Mouse (Mus musculus) heart, embryonic 16.5 days (tissue): ENCODE data around the gene Acsbg1. TPM values are rescaled to one million over a fixed set of nuclear protein-coding genes. Genes with fewer than 3 reads are reported as not detected.

Experiments
- ATAC-seq: fragments of 200-750 bp; cut with Nextera tagmentation; replicated peaks from 2 replicates; pipeline ENCODE4 v1.8.0; 2017; ENCODE audit warnings: moderate number of reproducible peaks; ENCODE audit not compliant: insufficient read depth, low FRiP score; ENCODE audit errors: extremely low read depth
- H3K27ac ChIP-seq: fragments of 300-500 bp; sonication (generic); 2 replicates; pipeline ENCODE4 v1.5.1; 2014; ENCODE audit warnings: mild to moderate bottlenecking, low read length, control low read depth, moderate library complexity
- H3K27me3 ChIP-seq: fragments of 300-500 bp; sonication (generic); 2 replicates; pipeline ENCODE4 v1.6.1; 2014; ENCODE audit warnings: low read length, mixed read lengths; ENCODE audit not compliant: control insufficient read depth, insufficient read depth
- H3K36me3 ChIP-seq: fragments of 300-500 bp; sonication (generic); 2 replicates; pipeline ENCODE4 v1.6.1; 2014; ENCODE audit not compliant: control insufficient read depth, insufficient read depth
- H3K4me1 ChIP-seq: fragments of 300-500 bp; sonication (generic); 2 replicates; pipeline ENCODE4 v1.6.1; 2014; ENCODE audit warnings: low read length, mixed read lengths; ENCODE audit not compliant: control insufficient read depth, insufficient read depth
- H3K4me2 ChIP-seq: fragments of 300-500 bp; sonication (generic); 2 replicates; pipeline ENCODE4 v1.6.1; 2014; ENCODE audit warnings: low read depth, mild to moderate bottlenecking, control low read depth, low read length
- H3K4me3 ChIP-seq: fragments of 300-500 bp; sonication (generic); 2 replicates; pipeline ENCODE4 v1.5.1; 2014; ENCODE audit warnings: mild to moderate bottlenecking, control low read depth, low read length
- H3K9ac ChIP-seq: fragments of 300-500 bp; sonication (generic); 2 replicates; pipeline ENCODE4 v1.6.1; 2014; ENCODE audit warnings: low read length, control low read depth
- H3K9me3 ChIP-seq: fragments of 300-500 bp; sonication (generic); replicated peaks from 2 replicates; pipeline ENCODE4 v1.6.1; 2016; ENCODE audit warnings: low read length; ENCODE audit not compliant: control insufficient read depth
- WGBS: fragments of 180-500 bp; shearing (Covaris S2); extraction: QIAGEN DNeasy Blood & Tissue Kit; methylation state at CpG from one replicate; pipeline ENCODE4 v1.1.7; 2014; 5-methylcytosine and 5-hydroxymethylcytosine counted together
- polyA plus RNA-seq: library from polyadenylated mRNA; unstranded; fragments of >200 nt; fragmentation: Nextera tagmentation; extraction: Ambion mirVana; gene quantifications from 2 replicates; pipeline ENCODE4 v1.2.1, GENCODE M21; 2015

Gene Acsbg1
- 0.10 and 0.13 TPM in 2 replicates for polyA plus RNA-seq

DNA sequence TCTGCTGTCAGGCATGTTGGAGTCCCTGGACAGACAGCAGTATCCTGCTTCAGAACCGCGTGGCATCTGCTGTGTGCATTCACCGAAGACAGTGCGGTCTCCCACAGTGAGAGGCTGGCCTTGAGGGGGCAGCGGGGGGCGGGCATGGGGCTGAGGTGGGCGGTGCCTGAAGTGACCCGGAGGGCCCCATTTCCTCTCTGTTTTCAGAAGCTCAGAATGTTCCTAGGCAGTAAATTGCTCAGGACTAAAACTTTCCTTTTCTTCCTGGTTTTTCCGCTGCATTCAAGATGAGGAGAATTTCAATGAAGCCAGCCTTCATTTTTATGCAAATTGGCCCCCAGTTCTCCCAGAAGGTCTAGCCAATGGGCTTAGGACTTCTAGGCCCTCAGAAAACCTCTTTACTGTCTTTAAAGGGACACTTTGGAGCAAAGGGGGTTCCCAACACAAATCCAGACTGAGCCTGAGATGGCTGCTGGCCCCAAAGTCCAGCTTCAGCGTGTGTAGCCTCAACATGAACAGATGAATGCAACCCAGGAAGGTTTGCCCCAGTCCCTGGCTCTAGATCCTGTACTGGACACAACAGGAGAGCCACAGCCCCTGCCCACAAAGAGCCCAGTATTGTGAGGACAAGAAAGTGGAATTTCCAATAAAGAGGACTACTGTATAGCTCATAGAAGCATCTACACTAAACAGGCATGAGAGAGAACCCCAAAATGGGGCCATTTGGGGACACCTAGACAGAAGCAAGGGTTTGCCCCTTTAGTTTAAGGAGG is at the start of gene Acsbg1:
Acsbg1 (minus strand) TSS at position 266 of the 773 bp plus-strand sequence.
- ATAC-seq: no peak
- no peak within 1 kb of the TSS for H3K4me2 ChIP-seq
- no peaks in the 10 kb centered on the region for H3K27me3 ChIP-seq
- no peak within 1 kb of the TSS for H3K4me3 ChIP-seq
- no peak within 1 kb of the TSS for H3K9ac ChIP-seq
- no peak within 1 kb of the TSS for H3K27ac ChIP-seq
- H3K9me3 ChIP-seq: no peaks in the 10 kb centered on the region
- WGBS: 25% methylated on average over 10 of the region's 10 CpGs
- H3K4me1 ChIP-seq: no peaks in the 10 kb centered on the region
- no peaks in the 10 kb centered on the region for H3K36me3 ChIP-seq

GRCm38 (mm10) chr9:54708085-54708484 is 46.4 kb upstream of the Acsbg1 start:
- Histone ChIP-seq H3K4me3 (no peak overlapping the region), H3K4me1 (peaks cover 22% of the 10 kb centered on the region), H3K27ac (no peak overlapping the region), H3K4me2 (no peak overlapping the region), H3K27me3 (no peaks in the 10 kb centered on the region), H3K9me3 (no peaks in the 10 kb centered on the region), H3K9ac (no peak overlapping the region), H3K36me3 (peaks cover 21% of the 10 kb centered on the region)
- no peak for ATAC-seq
- 83% methylated on average over 5 of the region's 5 CpGs for WGBS

- peak; percentile 56 for ATAC-seq
- Histone ChIP-seq H3K9ac (no peak overlapping the region), H3K27me3 (no peaks in the 10 kb centered on the region), H3K4me3 (no peak overlapping the region), H3K4me1 (peaks cover 28% of the 10 kb centered on the region), H3K9me3 (no peaks in the 10 kb centered on the region), H3K27ac (no peak overlapping the region), H3K36me3 (peaks cover 21% of the 10 kb centered on the region), H3K4me2 (no peak overlapping the region)
- 35% methylated on average over 8 of the region's 8 CpGs for WGBS
Measured at GRCm38 (mm10) chr9:54707288-54707999, 45.8 kb upstream of the Acsbg1 start.

GRCm38 (mm10) chr9:54705561-54705960 is 43.9 kb upstream of the Acsbg1 start:
- no peak for ATAC-seq

GRCm38 (mm10) chr9:54704361-54704760 is 42.7 kb upstream of the Acsbg1 start:
- Histone ChIP-seq H3K36me3 (peaks cover 4% of the 10 kb centered on the region; the same call in 1 of the 2 replicates), H3K27me3 (no peaks in the 10 kb centered on the region), H3K27ac (no peak overlapping the region), H3K4me1 (peaks cover 44% of the 10 kb centered on the region), H3K4me2 (no peak overlapping the region), H3K9ac (no peak overlapping the region), H3K9me3 (no peaks in the 10 kb centered on the region), H3K4me3 (no peak overlapping the region)
- ATAC-seq: no peak
- WGBS: 64% methylated on average over 5 of the region's 5 CpGs

More at GRCm38 (mm10) chr9:54705561-54705960, 43.9 kb upstream of the Acsbg1 start:
- peaks cover 40% of the 10 kb centered on the region for H3K4me1 ChIP-seq
- no peak overlapping the region for H3K9ac ChIP-seq
- peaks cover 10% of the 10 kb centered on the region for H3K36me3 ChIP-seq
- H3K9me3 ChIP-seq: no peaks in the 10 kb centered on the region
- H3K27me3 ChIP-seq: no peaks in the 10 kb centered on the region
- H3K4me3 ChIP-seq: no peak overlapping the region
- H3K27ac ChIP-seq: no peak overlapping the region
- 43% methylated on average over 1 of the region's 1 CpGs for WGBS
- no peak overlapping the region for H3K4me2 ChIP-seq

- H3K4me1 ChIP-seq: peaks cover 44% of the 10 kb centered on the region
- WGBS: 74% methylated on average over 2 of the region's 2 CpGs
Measured at GRCm38 (mm10) chr9:54702581-54702980, 40.9 kb upstream of the Acsbg1 start.

DNA sequence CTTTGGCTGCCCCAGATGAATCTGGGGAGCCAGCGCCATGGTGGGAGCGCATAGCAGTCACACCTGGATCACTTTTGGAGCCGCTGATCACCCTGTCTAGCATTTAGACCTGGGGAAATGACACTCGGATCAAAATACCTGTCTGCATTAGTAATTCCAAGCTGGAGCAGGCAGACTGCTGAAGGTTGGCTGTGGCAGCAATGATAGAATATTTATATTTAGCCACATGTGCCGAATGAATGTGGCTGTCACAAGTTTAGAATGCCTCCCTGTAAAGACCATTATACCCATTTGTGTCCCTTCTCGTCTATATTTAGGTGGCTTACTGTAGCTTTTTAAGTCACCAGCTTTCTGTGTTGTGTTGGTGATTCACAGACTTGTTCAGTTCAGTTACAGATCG is 39.1 kb upstream of the Acsbg1 start:
- 41% methylated on average over 7 of the region's 7 CpGs for WGBS
- H3K4me1 ChIP-seq: peaks cover 36% of the 10 kb centered on the region
- peak; percentile 63 for ATAC-seq

More at GRCm38 (mm10) chr9:54702581-54702980, 40.9 kb upstream of the Acsbg1 start:
- Histone ChIP-seq H3K27ac (peak overlapping the region; percentile 95), H3K4me3 (no peak overlapping the region), H3K27me3 (no peaks in the 10 kb centered on the region), H3K4me2 (peak overlapping the region; percentile 92), H3K9ac (no peak overlapping the region; the same call in 1 of the 2 replicates), H3K36me3 (no peaks in the 10 kb centered on the region; the same call in 1 of the 2 replicates), H3K9me3 (no peaks in the 10 kb centered on the region)
- no peak for ATAC-seq

GRCm38 (mm10) chr9:54700174-54700475 is 38.5 kb upstream of the Acsbg1 start:
- 0 out of 2 replicates have a peak, but pooled peaks have one; percentile 8 for ATAC-seq
- 12% methylated on average over 9 of the region's 9 CpGs for WGBS
- peak overlapping the region; percentile 95 for H3K27ac ChIP-seq

More for the DNA sequence above, 39.1 kb upstream of the Acsbg1 start:
- no peaks in the 10 kb centered on the region for H3K27me3 ChIP-seq
- peak overlapping the region; percentile 80 for H3K4me3 ChIP-seq
- no peaks in the 10 kb centered on the region for H3K36me3 ChIP-seq
- peak overlapping the region; percentile 92 for H3K9ac ChIP-seq
- H3K27ac ChIP-seq: peak overlapping the region; percentile 95
- peak overlapping the region; percentile 92 for H3K4me2 ChIP-seq
- no peaks in the 10 kb centered on the region for H3K9me3 ChIP-seq

More at GRCm38 (mm10) chr9:54700174-54700475, 38.5 kb upstream of the Acsbg1 start:
- Histone ChIP-seq H3K4me2 (peak overlapping the region; percentile 92), H3K27me3 (no peaks in the 10 kb centered on the region), H3K36me3 (no peaks in the 10 kb centered on the region), H3K4me3 (peak overlapping the region; percentile 80), H3K9ac (peak overlapping the region; percentile 92), H3K9me3 (no peaks in the 10 kb centered on the region), H3K4me1 (peaks cover 36% of the 10 kb centered on the region)
